In genomic region chr4:131591456-131591855, GRCm38 (mm10) we compare ENCODE assay signal across 31 mouse cellular contexts.
"Had no signal": no experiment of that assay in that cellular context is flagged by ENCODE, and none has a peak within 500 bp of the region (broad histone marks: within the 10 kb centered on the region; RNA-seq: fewer than 3 reads in every experiment).

No protein-coding gene starts in this region.

- H3K4me2 ChIP-seq: limb, embryonic 12.5 days; limb, embryonic 13.5 days; limb, embryonic 15.5 days; liver, embryonic 11.5 days; liver, embryonic 12.5 days; liver, embryonic 13.5 days; liver, embryonic 15.5 days; lung, embryonic 14.5 days; lung, embryonic 15.5 days; midbrain, embryonic 11.5 days; midbrain, embryonic 12.5 days; midbrain, embryonic 13.5 days; midbrain, embryonic 15.5 days had no signal

- H3K27me3 ChIP-seq: limb, embryonic 12.5 days; limb, embryonic 13.5 days; limb, embryonic 15.5 days; liver, embryonic 12.5 days; liver, embryonic 13.5 days; liver, embryonic 15.5 days; lung, embryonic 15.5 days; megakaryocyte, embryonic 14.5 days; midbrain, embryonic 12.5 days; midbrain, embryonic 13.5 days; midbrain, embryonic 15.5 days had no signal

- H3K9me3 ChIP-seq: limb, embryonic 10.5 days; limb, embryonic 12.5 days; limb, embryonic 13.5 days; limb, embryonic 15.5 days; liver, embryonic 12.5 days; liver, embryonic 13.5 days; liver, embryonic 15.5 days; lung, embryonic 15.5 days; midbrain, embryonic 10.5 days; midbrain, embryonic 12.5 days; midbrain, embryonic 13.5 days; midbrain, embryonic 15.5 days had no signal

- DNase-seq: left cerebral cortex, postnatal 4 days; liver; liver, embryonic 13.5 days; liver, postnatal 0 days; lung, adult 18-20 months; lung, adult 2 months; lung, embryonic 14.5 days; lung, postnatal 10 days; lung, postnatal 14 days; lung, postnatal 36 days; lung, postnatal 4 days; midbrain, embryonic 14.5 days had no signal

- H3K36me3 ChIP-seq: limb, embryonic 10.5 days; limb, embryonic 12.5 days; limb, embryonic 13.5 days; limb, embryonic 15.5 days; liver, embryonic 12.5 days; liver, embryonic 13.5 days; liver, embryonic 15.5 days; lung, embryonic 15.5 days; midbrain, embryonic 10.5 days; midbrain, embryonic 12.5 days; midbrain, embryonic 13.5 days; midbrain, embryonic 15.5 days had no signal

- ATAC-seq: liver, embryonic 12.5 days; liver, postnatal 0 days; lung, postnatal 0 days; midbrain, embryonic 13.5 days; midbrain, embryonic 15.5 days; midbrain, embryonic 16.5 days had no signal

- H3K9ac ChIP-seq: limb, embryonic 12.5 days; limb, embryonic 13.5 days; limb, embryonic 15.5 days; liver, embryonic 12.5 days; liver, embryonic 13.5 days; liver, embryonic 14.5 days; liver, embryonic 15.5 days; liver, postnatal 0 days; lung, embryonic 14.5 days; lung, embryonic 15.5 days; midbrain, embryonic 12.5 days; midbrain, embryonic 13.5 days; midbrain, embryonic 15.5 days had no signal

- H3K27ac ChIP-seq: limb, embryonic 10.5 days; limb, embryonic 12.5 days; limb, embryonic 13.5 days; limb, embryonic 15.5 days; liver, embryonic 12.5 days; liver, embryonic 13.5 days; liver, embryonic 14.5 days; liver, embryonic 15.5 days; lung, embryonic 15.5 days; macrophage; midbrain, embryonic 10.5 days; midbrain, embryonic 12.5 days; midbrain, embryonic 13.5 days; midbrain, embryonic 15.5 days had no signal

- H3K4me1 ChIP-seq: limb, embryonic 10.5 days; limb, embryonic 12.5 days; limb, embryonic 13.5 days; limb, embryonic 15.5 days; liver, embryonic 12.5 days; liver, embryonic 13.5 days; liver, embryonic 15.5 days; lung, embryonic 15.5 days; megakaryocyte, embryonic 14.5 days; midbrain, embryonic 10.5 days; midbrain, embryonic 12.5 days; midbrain, embryonic 13.5 days; midbrain, embryonic 15.5 days had no signal

- H3K4me3 ChIP-seq: limb, embryonic 10.5 days; limb, embryonic 12.5 days; limb, embryonic 13.5 days; limb, embryonic 15.5 days; liver, embryonic 12.5 days; liver, embryonic 13.5 days; liver, embryonic 15.5 days; lung, embryonic 15.5 days; megakaryocyte, embryonic 14.5 days; midbrain, embryonic 10.5 days; midbrain, embryonic 12.5 days; midbrain, embryonic 13.5 days; midbrain, embryonic 15.5 days; myocyte had no signal
